Mouse (Mus musculus) neural tube, embryonic 12.5 days (tissue): ENCODE data around the gene Qsox1. TPM values are rescaled to one million over a fixed set of nuclear protein-coding genes. Genes with fewer than 3 reads are reported as not detected.

Experiments used
- ATAC-seq: fragments of 200-750 bp; cut with Nextera tagmentation; 2 replicates; pipeline ENCODE4 v1.8.0; 2017; ENCODE audit warnings: low read depth, mild to moderate bottlenecking, moderate TSS enrichment, moderate library complexity; ENCODE audit not compliant: low FRiP score
- H3K27ac ChIP-seq: fragments of 300-500 bp; sonication (generic); 2 replicates; pipeline ENCODE4 v1.5.1; 2016
- H3K27me3 ChIP-seq: fragments of 300-500 bp; sonication (generic); replicated peaks from 2 replicates; pipeline ENCODE4 v1.6.1; 2016; ENCODE audit warnings: mild to moderate bottlenecking
- H3K36me3 ChIP-seq: fragments of 300-500 bp; sonication (generic); 2 replicates; pipeline ENCODE4 v1.6.1; 2016; ENCODE audit warnings: mild to moderate bottlenecking
- H3K4me1 ChIP-seq: fragments of 300-500 bp; sonication (generic); 2 replicates; pipeline ENCODE4 v1.6.1; 2016
- H3K4me2 ChIP-seq: fragments of 300-500 bp; sonication (generic); replicated peaks from 2 replicates; pipeline ENCODE4 v1.6.1; 2016; ENCODE audit warnings: mild to moderate bottlenecking
- H3K4me3 ChIP-seq: fragments of 300-500 bp; sonication (generic); 2 replicates; pipeline ENCODE4 v1.5.1; 2016
- H3K9ac ChIP-seq: fragments of 300-500 bp; sonication (generic); 2 replicates; pipeline ENCODE4 v1.6.1; 2016; ENCODE audit warnings: mild to moderate bottlenecking
- H3K9me3 ChIP-seq: fragments of 300-500 bp; sonication (generic); 2 replicates; pipeline ENCODE4 v1.6.1; 2016; ENCODE audit warnings: mild to moderate bottlenecking
- WGBS: fragments of 180-500 bp; shearing (Covaris S2); methylation state at CpG from one replicate; pipeline ENCODE4 v1.1.7; 2016; 5-methylcytosine and 5-hydroxymethylcytosine counted together
- polyA plus RNA-seq: library from polyadenylated mRNA; unstranded; fragments of >200 nt; fragmentation: Nextera tagmentation; extraction: Ambion mirVana; gene quantifications from 2 replicates; pipeline ENCODE4 v1.2.1, GENCODE M21; 2016

The Qsox1 gene
- 23.1 and 23.5 TPM in 2 replicates for polyA plus RNA-seq

- Histone ChIP-seq H3K9me3 (no peaks in the 10 kb centered on the region), H3K27me3 (0 out of 2 replicates have a peak, but pooled peaks cover 3% of the 10 kb centered on the region), H3K9ac (peak within 1 kb of the TSS; percentile 74), H3K4me2 (peak within 1 kb of the TSS; percentile 74), H3K4me3 (peak within 1 kb of the TSS; percentile 73), H3K4me1 (peaks cover 17% of the 10 kb centered on the region), H3K36me3 (no peaks in the 10 kb centered on the region), H3K27ac (peak within 1 kb of the TSS; percentile 46; the same call in 1 of the 2 replicates)
- peak; percentile 95 for ATAC-seq
- WGBS: under 1% methylated on average over 67 of the region's 67 CpGs
Observed at GRCm38 (mm10) chr1:155812581-155813499, at the start of gene Qsox1. TSS of gene Qsox1 (minus strand) at chr1:155812889.

- WGBS: 86% methylated on average over 7 of the region's 7 CpGs
- no peak overlapping the region for H3K4me3 ChIP-seq
- peaks cover 46% of the 10 kb centered on the region for H3K36me3 ChIP-seq
- H3K9ac ChIP-seq: no peak overlapping the region
- H3K4me1 ChIP-seq: no peaks in the 10 kb centered on the region
- no peaks in the 10 kb centered on the region for H3K27me3 ChIP-seq
- no peak overlapping the region for H3K27ac ChIP-seq
- ATAC-seq: no peak
- no peak overlapping the region for H3K4me2 ChIP-seq
- H3K9me3 ChIP-seq: no peaks in the 10 kb centered on the region
Observed at GRCm38 (mm10) chr1:155854926-155855702, 42.4 kb upstream of the Qsox1 start.

DNA sequence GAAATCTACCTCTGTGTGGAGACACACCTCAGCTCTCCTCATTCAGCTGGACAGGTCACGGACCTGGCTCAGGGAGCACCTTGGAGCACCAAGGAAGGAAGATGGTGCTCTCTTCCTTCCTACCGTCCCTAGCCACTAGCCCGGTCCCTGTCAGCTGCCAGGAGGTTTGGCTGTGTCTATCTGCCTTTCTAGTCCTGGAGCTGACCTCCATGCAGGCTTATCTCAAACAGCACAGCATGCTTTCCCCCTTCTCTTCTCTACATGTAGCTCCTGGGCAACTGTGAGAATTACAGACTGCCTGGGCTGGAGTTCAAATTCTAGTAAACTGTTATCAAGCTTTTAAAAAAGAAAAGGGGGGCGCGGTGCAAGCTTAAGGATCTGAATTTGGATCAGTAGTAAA, 40.3 kb upstream of the Qsox1 start:
- H3K36me3 ChIP-seq: peaks cover 37% of the 10 kb centered on the region
- no peak overlapping the region for H3K27ac ChIP-seq
- no peak for ATAC-seq
- no peak overlapping the region for H3K4me2 ChIP-seq
- H3K4me3 ChIP-seq: no peak overlapping the region
- H3K9ac ChIP-seq: no peak overlapping the region
- no peaks in the 10 kb centered on the region for H3K9me3 ChIP-seq
- H3K27me3 ChIP-seq: no peaks in the 10 kb centered on the region
- no peaks in the 10 kb centered on the region for H3K4me1 ChIP-seq
- WGBS: 95% methylated on average over 5 of the region's 5 CpGs

- Histone ChIP-seq H3K27me3 (no peaks in the 10 kb centered on the region), H3K36me3 (peaks cover 34% of the 10 kb centered on the region), H3K4me1 (no peaks in the 10 kb centered on the region), H3K9me3 (no peaks in the 10 kb centered on the region), H3K4me2 (no peak overlapping the region), H3K27ac (no peak overlapping the region), H3K9ac (no peak overlapping the region), H3K4me3 (no peak overlapping the region)
- WGBS: 78% methylated on average over 5 of the region's 5 CpGs
- no peak for ATAC-seq
Observed at GRCm38 (mm10) chr1:155844235-155844634, 31.5 kb upstream of the Qsox1 start.

- Histone ChIP-seq H3K27me3 (no peaks in the 10 kb centered on the region), H3K4me3 (no peak overlapping the region), H3K9me3 (no peaks in the 10 kb centered on the region), H3K4me1 (no peaks in the 10 kb centered on the region), H3K9ac (no peak overlapping the region), H3K27ac (no peak overlapping the region), H3K36me3 (peaks cover 32% of the 10 kb centered on the region), H3K4me2 (no peak overlapping the region)
- WGBS: 97% methylated on average over 4 of the region's 4 CpGs
- no peak for ATAC-seq
Observed at GRCm38 (mm10) chr1:155843538-155843937, 30.8 kb upstream of the Qsox1 start.

DNA sequence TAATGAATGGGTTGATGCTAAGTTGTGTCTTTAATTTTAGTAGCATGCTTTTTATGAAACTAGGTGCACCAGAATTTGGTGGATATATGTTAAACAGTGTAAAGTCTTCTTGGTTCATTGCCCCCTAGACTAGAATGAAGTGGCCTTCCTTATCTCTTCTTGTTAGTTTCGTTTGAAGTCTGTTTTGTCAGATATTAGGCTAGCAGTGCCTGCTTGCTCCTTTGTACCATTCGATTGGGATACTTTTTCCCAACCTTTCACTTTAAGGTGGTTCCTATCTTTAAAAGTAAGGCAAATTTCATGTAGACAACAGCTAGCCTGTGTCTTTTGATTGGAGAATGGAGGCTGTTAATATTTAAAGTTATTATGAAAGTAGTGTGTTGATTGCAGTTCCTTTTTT, 23.0 kb upstream of the Qsox1 start:
- no peak for ATAC-seq

GRCm38 (mm10) chr1:155833610-155834009, 20.9 kb upstream of the Qsox1 start:
- Histone ChIP-seq H3K4me3 (no peak overlapping the region), H3K9ac (no peak overlapping the region), H3K36me3 (no peaks in the 10 kb centered on the region), H3K4me2 (no peak overlapping the region), H3K4me1 (no peaks in the 10 kb centered on the region), H3K27ac (no peak overlapping the region), H3K9me3 (no peaks in the 10 kb centered on the region), H3K27me3 (no peaks in the 10 kb centered on the region)
- ATAC-seq: no peak
- WGBS: 94% methylated on average over 9 of the region's 9 CpGs

More for the DNA sequence above, 23.0 kb upstream of the Qsox1 start:
- Histone ChIP-seq H3K4me3 (no peak overlapping the region), H3K4me1 (no peaks in the 10 kb centered on the region), H3K27ac (no peak overlapping the region), H3K4me2 (no peak overlapping the region), H3K9me3 (no peaks in the 10 kb centered on the region), H3K27me3 (no peaks in the 10 kb centered on the region), H3K36me3 (no peaks in the 10 kb centered on the region), H3K9ac (no peak overlapping the region)
- WGBS: 81% methylated on average over 2 of the region's 2 CpGs

GRCm38 (mm10) chr1:155831958-155832357, 19.3 kb upstream of the Qsox1 start:
- H3K27me3 ChIP-seq: no peaks in the 10 kb centered on the region
- no peaks in the 10 kb centered on the region for H3K36me3 ChIP-seq
- no peaks in the 10 kb centered on the region for H3K4me1 ChIP-seq
- no peak overlapping the region for H3K4me3 ChIP-seq
- H3K9me3 ChIP-seq: no peaks in the 10 kb centered on the region
- H3K9ac ChIP-seq: no peak overlapping the region
- 86% methylated on average over 3 of the region's 3 CpGs for WGBS
- ATAC-seq: no peak
- no peak overlapping the region for H3K27ac ChIP-seq
- no peak overlapping the region for H3K4me2 ChIP-seq

DNA sequence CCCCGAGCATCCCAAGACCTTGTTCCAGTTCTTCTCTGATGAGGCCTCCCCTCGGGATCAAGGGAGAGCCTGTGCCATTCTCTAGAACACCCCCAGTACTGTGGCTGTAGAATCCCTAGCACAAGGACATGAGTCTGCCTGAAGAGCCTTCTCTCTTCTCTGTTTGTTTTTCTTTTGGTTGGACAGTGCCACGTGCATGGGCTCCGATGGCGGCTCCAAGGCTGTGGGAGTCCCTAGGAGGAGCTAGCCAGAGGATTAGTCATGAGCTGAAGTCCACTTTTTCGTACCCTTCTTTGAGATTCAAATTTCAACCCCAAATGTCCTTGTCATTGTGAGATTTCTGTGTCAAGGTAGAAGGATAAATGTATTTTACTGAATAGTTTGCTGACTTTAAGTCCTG, 18.2 kb upstream of the Qsox1 start:
- WGBS: 82% methylated on average over 6 of the region's 6 CpGs
- H3K9ac ChIP-seq: no peak overlapping the region

GRCm38 (mm10) chr1:155827703-155828295, 15.1 kb upstream of the Qsox1 start:
- H3K27ac ChIP-seq: no peak overlapping the region
- H3K27me3 ChIP-seq: no peaks in the 10 kb centered on the region
- H3K4me3 ChIP-seq: no peak overlapping the region
- ATAC-seq: no peak
- H3K36me3 ChIP-seq: no peaks in the 10 kb centered on the region
- no peak overlapping the region for H3K4me2 ChIP-seq
- no peaks in the 10 kb centered on the region for H3K4me1 ChIP-seq
- no peak overlapping the region for H3K9ac ChIP-seq
- WGBS: 74% methylated on average over 8 of the region's 8 CpGs
- H3K9me3 ChIP-seq: no peaks in the 10 kb centered on the region

More for the DNA sequence above, 18.2 kb upstream of the Qsox1 start:
- Histone ChIP-seq H3K36me3 (no peaks in the 10 kb centered on the region), H3K4me2 (no peak overlapping the region), H3K9me3 (no peaks in the 10 kb centered on the region), H3K4me3 (no peak overlapping the region), H3K27ac (no peak overlapping the region), H3K27me3 (no peaks in the 10 kb centered on the region), H3K4me1 (no peaks in the 10 kb centered on the region)
- ATAC-seq: no peak

- ATAC-seq: no peak
- Histone ChIP-seq H3K9ac (no peak overlapping the region), H3K4me1 (no peaks in the 10 kb centered on the region), H3K9me3 (peaks cover 3% of the 10 kb centered on the region; the same call in 1 of the 2 replicates), H3K27me3 (no peaks in the 10 kb centered on the region), H3K36me3 (no peaks in the 10 kb centered on the region), H3K27ac (no peak overlapping the region), H3K4me3 (no peak overlapping the region), H3K4me2 (no peak overlapping the region)
- WGBS: 36% methylated on average over 5 of the region's 5 CpGs
Observed at GRCm38 (mm10) chr1:155826803-155827395, 14.2 kb upstream of the Qsox1 start.
